Mouse (Mus musculus): Measurements from ENCODE around the gene Wdr44. TPM values are rescaled to one million over a fixed set of nuclear protein-coding genes. Genes with fewer than 3 reads are reported as not detected.

The Wdr44 gene
- total RNA-seq (2023): 39.7 TPM

GRCm38 (mm10) chrX:23692722-23693442 lies at the start of gene Wdr44:
Wdr44 (plus strand) TSS chrX:23693051.

Other genes starting within 250 kb of the Wdr44 start
- not detected for gene Gm4907, start 189.5 kb downstream of the Wdr44 start, total RNA-seq (2023)

Data from CD4-positive naive resting alpha-beta T cell, adult 76 days (primary cell).